Mouse (Mus musculus): ENCODE data around the gene Etfbkmt.
A peak's percentile ranks its signal among the peaks of the same experiment; 100 is the strongest.
"Not testable (repeated sequence)": the region's sequence is repeated elsewhere in the genome, so short reads cannot be mapped to it uniquely, and the experiment has no call there.

Etfbkmt gene

DNA sequence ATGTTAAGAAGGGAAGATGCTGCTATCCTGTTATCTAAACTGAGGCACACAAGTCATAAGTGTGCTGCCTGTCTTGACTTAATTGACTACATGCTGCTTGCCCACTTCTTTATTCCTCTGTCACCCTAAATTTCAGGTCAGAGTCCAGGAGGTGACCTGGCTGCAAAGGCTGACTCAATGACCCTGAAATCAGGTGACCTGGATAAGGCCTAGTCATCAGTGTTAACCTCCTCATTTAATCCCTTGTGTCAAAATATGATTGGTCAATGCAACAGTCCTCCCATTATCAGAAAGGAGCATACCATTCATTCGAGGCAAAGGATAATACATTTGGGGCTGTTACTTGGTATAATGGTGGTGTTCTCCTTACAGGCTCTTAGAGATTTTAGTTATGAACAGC is at the start of gene Etfbkmt:
TSS of gene Etfbkmt (plus strand) at position 379 of the 400 bp plus-strand sequence.
- no peak for DNase-seq (ENCODE audit: low spot score)

DNA sequence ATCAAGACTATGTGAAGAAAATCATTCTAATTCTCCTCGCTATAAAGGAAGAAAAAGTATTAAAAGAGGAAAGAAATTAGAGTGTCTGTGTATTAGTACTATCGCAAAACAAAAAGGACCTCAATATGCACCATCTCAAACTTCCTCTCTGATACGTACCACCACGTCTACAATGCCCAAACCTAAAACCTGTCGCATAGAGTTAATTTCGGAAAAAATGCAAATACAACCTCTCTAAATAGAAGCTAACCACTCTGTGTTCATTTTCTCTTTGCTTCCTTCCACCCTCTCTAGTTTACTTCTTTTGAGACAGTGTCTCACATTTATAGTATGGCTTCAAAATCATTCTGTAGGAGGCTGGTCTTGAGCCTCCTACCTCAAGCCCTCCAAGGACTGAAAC is 47.2 kb upstream of the Etfbkmt start:
- no peak for DNase-seq (ENCODE audit: low spot score)

- DNase-seq (ENCODE audit: low spot score), result no peak
Measured at GRCm38 (mm10) chr6:149093465-149093864, 46.2 kb upstream of the Etfbkmt start.

- no peak for DNase-seq (ENCODE audit: low spot score)
Measured at GRCm38 (mm10) chr6:149094555-149094954, 45.1 kb upstream of the Etfbkmt start.

DNA sequence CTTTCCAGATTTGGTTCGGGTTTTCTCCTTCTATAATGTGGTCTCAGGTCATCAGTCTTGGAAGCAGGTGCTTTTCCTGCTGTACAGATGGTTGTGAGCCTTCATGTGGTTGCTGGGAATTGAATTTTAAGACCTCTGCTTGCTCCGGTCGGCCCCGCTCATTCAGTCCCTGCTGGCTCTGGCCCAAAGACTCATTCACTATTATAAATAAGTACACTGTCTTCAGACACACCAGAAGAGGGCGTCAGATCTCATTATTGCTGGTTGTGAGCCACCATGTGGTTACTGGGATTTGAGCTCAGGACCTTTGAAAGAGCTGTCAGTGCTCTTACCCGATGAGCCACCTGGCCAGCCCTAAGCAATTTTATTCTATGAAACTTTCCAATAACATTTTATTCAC is 44.3 kb upstream of the Etfbkmt start:
- no peak for DNase-seq (ENCODE audit: low spot score)

DNA sequence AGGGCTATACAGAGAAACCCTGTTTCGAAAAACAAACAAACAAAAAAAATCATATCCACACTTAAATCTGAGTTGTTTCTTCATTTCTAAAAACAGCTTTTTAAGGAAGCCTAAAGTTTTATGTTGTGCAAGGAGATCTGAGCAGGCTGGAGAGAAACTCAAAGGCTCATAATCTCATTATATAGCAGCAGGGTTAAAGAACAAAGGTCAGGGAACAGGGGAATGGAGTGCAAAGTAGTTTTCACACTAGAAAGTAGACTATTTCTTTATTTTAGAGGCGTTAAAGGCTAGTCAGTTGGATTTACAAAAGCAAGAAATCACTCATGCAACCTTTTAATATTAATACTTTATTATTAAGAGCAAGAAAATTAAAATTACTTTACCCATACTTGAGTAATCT is 43.4 kb upstream of the Etfbkmt start:
- no peak for DNase-seq (ENCODE audit: low spot score)

DNA sequence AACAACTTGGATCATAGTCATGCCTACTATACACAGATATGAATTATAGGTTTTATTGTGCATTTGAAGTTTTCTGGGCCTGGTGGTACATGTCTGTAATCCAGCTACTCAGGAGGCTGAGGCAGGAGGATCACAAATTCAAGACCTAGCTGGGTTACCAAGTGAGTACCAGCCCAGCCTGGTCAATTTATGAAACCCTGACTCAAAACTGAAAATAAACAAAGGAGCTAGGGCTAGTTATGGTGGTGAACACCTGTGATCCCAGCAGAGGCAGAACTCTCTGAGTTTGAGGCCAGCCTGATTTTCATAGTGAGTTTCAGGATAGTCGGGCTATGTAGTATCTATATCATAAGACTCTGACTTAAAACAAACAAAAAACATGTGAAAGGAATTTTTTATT is 42.4 kb upstream of the Etfbkmt start:
- DNase-seq (ENCODE audit: low spot score), result no peak

GRCm38 (mm10) chr6:149098993-149099392 is 40.7 kb upstream of the Etfbkmt start:
- no peak for DNase-seq (ENCODE audit: low spot score)

- DNase-seq (ENCODE audit: low spot score), result no peak
Measured at GRCm38 (mm10) chr6:149100174-149101075, 39.2 kb upstream of the Etfbkmt start.

DNA sequence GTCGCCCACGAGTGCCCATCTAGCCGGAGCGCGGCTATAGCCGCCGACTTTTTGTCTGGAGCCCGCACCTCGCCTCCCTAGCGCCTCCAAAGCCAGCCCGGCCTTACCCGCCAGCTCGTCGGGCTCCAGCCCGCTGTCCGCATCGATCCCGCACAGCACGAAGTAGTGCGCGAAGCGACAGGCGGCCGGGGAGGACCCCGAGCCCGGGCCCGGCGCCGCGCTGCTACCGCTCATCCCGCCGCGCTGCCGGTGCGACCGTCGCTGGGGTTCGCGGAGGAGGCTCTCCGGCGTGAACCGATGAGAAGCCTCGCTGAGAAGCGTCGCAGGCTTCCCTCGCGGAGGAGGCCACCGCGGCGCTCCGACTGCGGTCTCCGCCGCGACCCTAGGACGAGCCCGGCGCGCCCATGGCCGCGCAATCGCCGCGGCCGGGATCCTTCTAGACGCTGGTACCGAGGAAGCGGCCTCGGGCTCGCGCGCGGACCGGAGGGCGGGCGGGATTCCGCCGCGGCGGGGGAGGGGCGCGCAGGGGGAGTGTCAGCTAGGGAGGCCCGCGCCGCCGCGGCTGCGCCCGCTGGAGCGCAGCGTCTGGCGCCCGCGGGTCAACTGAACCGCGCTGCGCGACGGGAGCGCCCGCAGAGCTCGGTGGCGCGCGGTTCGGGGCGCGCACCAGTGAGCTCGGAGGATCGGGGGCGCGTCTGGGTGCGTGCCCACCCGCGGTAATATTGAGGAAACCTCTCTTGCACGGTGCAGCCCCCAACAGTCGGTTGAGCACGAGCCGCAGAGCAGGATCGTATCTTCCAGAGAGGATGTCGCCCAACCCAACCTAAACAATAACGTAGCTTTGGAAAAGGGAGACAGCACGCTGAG is 38.3 kb upstream of the Etfbkmt start, which contains the start of gene Dennd5b:
TSS of gene Dennd5b (minus strand) at position 605 of the 867 bp plus-strand sequence.
- no peak for DNase-seq (ENCODE audit: low spot score)

DNA sequence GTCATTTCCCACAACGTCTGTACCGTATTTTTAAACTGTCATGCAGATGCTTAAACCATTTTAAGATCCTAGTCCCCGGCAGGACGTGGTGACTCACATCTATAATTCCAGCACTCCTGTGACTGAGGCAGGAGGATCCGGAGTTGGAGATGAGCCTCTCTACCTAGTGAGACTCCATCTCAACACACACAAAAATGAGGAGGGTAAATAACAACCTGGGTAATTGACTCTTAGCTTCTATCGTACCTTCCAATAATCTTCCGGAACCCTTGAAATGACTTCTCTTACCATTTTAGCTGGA is 37.8 kb upstream of the Etfbkmt start:
- no peak for DNase-seq (ENCODE audit: low spot score)

DNA sequence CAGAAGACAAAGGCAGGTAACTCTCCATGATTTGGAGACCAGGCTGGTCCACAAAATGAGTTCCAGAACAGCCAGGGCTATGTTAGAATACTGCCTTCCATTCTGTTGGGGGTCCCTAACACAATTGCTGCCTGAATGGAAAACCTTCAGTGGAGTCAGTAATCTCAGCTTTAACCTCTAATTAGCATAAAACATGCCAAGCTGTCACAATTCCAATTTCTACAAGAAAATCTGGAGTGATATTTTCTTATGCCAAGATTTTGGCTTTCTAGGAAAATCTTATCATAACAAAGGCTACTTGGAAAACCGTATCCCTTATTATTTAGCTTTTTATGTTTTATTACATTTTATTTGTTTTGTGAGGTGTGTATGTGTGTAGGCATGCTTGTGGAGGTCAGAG is 36.2 kb upstream of the Etfbkmt start:
- no peak for DNase-seq (ENCODE audit: low spot score)

- DNase-seq (ENCODE audit: low spot score), result no peak
Measured at GRCm38 (mm10) chr6:149107615-149108014, 32.0 kb upstream of the Etfbkmt start.

- DNase-seq (ENCODE audit: low spot score), result no peak
Measured at GRCm38 (mm10) chr6:149108909-149109308, 30.7 kb upstream of the Etfbkmt start.

- no peak for DNase-seq (ENCODE audit: low spot score)
Measured at GRCm38 (mm10) chr6:149116992-149117391, 22.7 kb upstream of the Etfbkmt start.

GRCm38 (mm10) chr6:149118935-149119334 is 20.7 kb upstream of the Etfbkmt start:
- DNase-seq (ENCODE audit: low spot score), result no peak

DNA sequence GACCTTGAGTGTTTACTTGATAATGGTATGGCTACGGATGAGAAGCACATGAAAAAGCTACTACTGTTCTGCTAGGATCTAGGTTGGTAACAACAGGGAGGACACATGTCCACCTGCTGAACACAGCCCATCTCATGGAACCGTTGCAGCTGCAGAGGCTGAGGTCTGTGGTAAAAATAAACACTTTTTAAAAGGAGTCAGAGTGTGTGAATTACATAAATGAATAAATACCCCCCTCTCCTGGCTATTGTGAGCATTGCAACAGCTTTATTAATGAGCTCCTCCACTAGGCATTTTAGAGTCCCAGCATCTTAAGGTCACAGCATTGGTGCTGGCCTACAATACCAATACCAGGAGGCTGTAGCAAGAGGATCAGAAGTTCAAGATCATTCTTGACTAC is 19.8 kb upstream of the Etfbkmt start:
- peak; percentile 50 for DNase-seq (ENCODE audit: low spot score)

DNA sequence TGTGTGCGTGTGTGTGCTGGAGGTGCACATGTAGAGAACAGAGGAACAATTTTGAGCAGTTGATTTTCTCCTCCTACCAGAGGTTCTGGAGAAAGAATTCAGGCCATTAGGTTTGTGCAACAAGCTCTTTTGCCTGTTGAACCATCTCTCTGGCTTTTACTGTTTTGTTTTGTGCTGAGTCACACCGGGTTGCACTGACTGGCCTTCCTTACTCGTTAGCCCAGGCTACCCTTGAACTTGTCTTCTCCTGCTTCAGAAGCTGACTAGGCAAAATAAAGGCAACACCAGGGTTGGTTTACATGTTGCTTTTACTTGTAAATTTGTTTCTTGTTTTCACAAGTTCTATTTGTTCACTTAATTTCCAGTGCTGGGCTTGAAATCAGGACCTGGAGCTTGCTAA is 16.6 kb upstream of the Etfbkmt start:
- DNase-seq (ENCODE audit: low spot score), result no peak

DNA sequence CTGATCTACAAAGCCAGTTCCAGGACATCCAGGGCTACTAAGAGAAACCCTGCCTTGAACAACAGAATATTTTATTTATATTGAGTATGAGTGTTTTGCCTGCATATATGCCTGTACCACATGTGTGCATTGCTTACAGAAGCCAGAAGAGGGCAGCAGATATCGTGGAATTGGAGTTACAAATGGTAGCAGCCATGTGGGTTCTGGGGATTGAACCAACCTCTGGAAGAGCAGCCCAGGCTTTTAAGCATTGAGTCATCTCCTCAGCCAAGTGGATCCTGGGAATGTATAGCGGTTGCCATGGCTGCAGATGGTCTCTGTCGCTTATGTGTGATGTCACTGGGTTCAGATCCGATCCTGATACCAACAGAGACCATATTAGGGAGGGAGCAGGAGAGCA is 13.0 kb upstream of the Etfbkmt start:
- peak; percentile 53 for DNase-seq (ENCODE audit: low spot score)

- not testable (repeated sequence) for DNase-seq (ENCODE audit: low spot score)
Measured at GRCm38 (mm10) chr6:149129870-149130269, 9.8 kb upstream of the Etfbkmt start, which contains the start of gene Gm10203. Gene Gm10203, plus strand, starts transcription at chr6:149130170.

- DNase-seq (ENCODE audit: low spot score), result no peak
Measured at GRCm38 (mm10) chr6:149131111-149131510, 8.5 kb upstream of the Etfbkmt start.

DNA sequence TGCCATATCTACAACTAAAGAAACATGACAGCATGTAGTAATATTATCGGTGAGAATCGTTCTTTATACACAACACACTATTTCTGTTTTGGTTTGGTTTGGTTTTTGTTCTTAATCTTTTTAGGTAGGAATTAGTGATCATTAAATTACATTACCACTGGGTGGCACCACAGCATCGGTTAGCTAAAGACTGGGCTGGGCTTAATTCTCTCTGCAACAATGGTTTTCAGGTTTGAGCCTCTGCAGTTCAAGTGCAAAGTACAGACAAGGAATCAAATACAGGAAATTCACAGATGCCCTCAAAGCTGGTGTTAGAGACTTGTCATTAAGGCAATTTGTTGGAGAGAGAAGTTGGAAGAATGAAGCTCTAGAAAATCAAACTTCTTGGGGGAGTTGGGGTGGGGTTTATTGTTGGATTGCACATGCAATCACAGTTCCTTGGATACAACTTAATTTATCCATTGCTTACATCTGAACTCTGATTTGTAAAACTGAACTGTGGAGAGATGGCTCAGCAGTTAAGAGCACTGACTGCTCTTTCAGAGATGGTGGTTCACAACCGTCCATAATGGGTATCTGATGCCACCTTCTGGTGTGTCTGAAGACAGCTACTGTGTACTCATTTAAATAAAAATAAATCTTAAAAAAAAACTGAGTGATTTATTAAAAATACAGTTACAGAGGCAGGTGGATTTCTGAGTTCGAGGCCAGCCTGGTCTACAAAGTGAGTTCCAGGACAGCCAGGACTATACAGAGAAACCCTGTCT is 7.2 kb upstream of the Etfbkmt start:
- peak; percentile 62 for DNase-seq (ENCODE audit: low spot score)
